Comparison of ENCODE assay signal across 24 mouse cellular contexts in genomic region chr1:23884914-23885313, GRCm38 (mm10). TPM values are rescaled to one million over a fixed set of nuclear protein-coding genes. Genes with fewer than 3 reads are reported as not detected.
A peak's percentile ranks its signal among the peaks of the same experiment; 100 is the strongest.
DNase-seq lines count a peak whose midpoint lies in the region; ATAC-seq lines count a peak whose summit lies in the region.
"Had no signal": no experiment of that assay in that cellular context is flagged by ENCODE, and none has a peak within 500 bp of the region (broad histone marks: within the 10 kb centered on the region; RNA-seq: fewer than 3 reads in every experiment).

No protein-coding gene starts in this region.

- H3K36me3 ChIP-seq in midbrain, embryonic 12.5 days: no peaks in the 10 kb centered on the region
- no peaks in the 10 kb centered on the region for H3K36me3 ChIP-seq in midbrain, embryonic 13.5 days
- H3K36me3 ChIP-seq: heart, embryonic 13.5 days; hindbrain, embryonic 13.5 days; intestine, embryonic 15.5 days; neural tube, embryonic 12.5 days; stomach, embryonic 15.5 days had no signal

- peak; percentile 38; the same call in 1 of the 2 replicates for ATAC-seq in midbrain, embryonic 12.5 days (ENCODE audit: low FRiP score, low read depth)
- ATAC-seq in midbrain, embryonic 13.5 days: no peak
- ATAC-seq in erythroblast, adult 5-6 weeks (replicated peaks; ENCODE audit: low FRiP score, poor library complexity, severe bottlenecking): 0 out of 2 replicates have a peak, but pooled peaks have one; percentile 52
- peak; percentile 23; the same call in 1 of the 2 replicates for ATAC-seq in megakaryocyte progenitor cell, adult 5-6 weeks (replicated peaks; ENCODE audit: poor library complexity)
- ATAC-seq: intestine, embryonic 15.5 days; liver, postnatal 0 days; lung, postnatal 0 days had no signal

- H3K4me2 ChIP-seq in midbrain, embryonic 12.5 days (replicated peaks): no peak overlapping the region
- no peak overlapping the region for H3K4me2 ChIP-seq in midbrain, embryonic 13.5 days (replicated peaks)
- H3K4me2 ChIP-seq: heart, embryonic 13.5 days; hindbrain, embryonic 13.5 days; intestine, embryonic 15.5 days; liver, embryonic 11.5 days; neural tube, embryonic 12.5 days; stomach, embryonic 15.5 days had no signal

- H3K4me3 ChIP-seq in midbrain, embryonic 12.5 days: no peak overlapping the region
- no peak overlapping the region for H3K4me3 ChIP-seq in midbrain, embryonic 13.5 days (replicated peaks)
- H3K4me3 ChIP-seq: heart, adult 2 months; heart, embryonic 13.5 days; hindbrain, embryonic 13.5 days; intestine, embryonic 15.5 days; neural tube, embryonic 12.5 days; stomach, embryonic 15.5 days had no signal

- no peaks in the 10 kb centered on the region for H3K4me1 ChIP-seq in midbrain, embryonic 12.5 days
- 0 out of 2 replicates have a peak, but pooled peaks cover 4% of the 10 kb centered on the region for H3K4me1 ChIP-seq in midbrain, embryonic 13.5 days (replicated peaks)
- H3K4me1 ChIP-seq: heart, embryonic 13.5 days; hindbrain, embryonic 13.5 days; intestine, embryonic 15.5 days; neural tube, embryonic 12.5 days; stomach, embryonic 15.5 days had no signal

- H3K9me3 ChIP-seq in midbrain, embryonic 12.5 days: no peaks in the 10 kb centered on the region
- no peaks in the 10 kb centered on the region for H3K9me3 ChIP-seq in midbrain, embryonic 13.5 days
- H3K9me3 ChIP-seq: heart, embryonic 13.5 days; hindbrain, embryonic 13.5 days; intestine, embryonic 15.5 days; neural tube, embryonic 12.5 days; stomach, embryonic 15.5 days had no signal

- WGBS in midbrain, embryonic 12.5 days: 50% methylated on average over 7 of the region's 7 CpGs
- WGBS in midbrain, embryonic 13.5 days: 42% methylated on average over 7 of the region's 7 CpGs

- DNase-seq in lung, postnatal 25 days (ENCODE audit: low spot score): no peak
- no peak for DNase-seq in right cerebral cortex, adult 2 months (ENCODE audit: low spot score in 2 of 2)
- DNase-seq in adrenal gland, postnatal 14 days: no peak
- DNase-seq: adrenal gland, postnatal 25 days; gastrocnemius, postnatal 36 days; heart, adult 2 months; heart, postnatal 14 days; kidney, adult 8-10 months; kidney, postnatal 10 days; layer of hippocampus, postnatal 36 days; liver, postnatal 0 days; right cerebral cortex, adult 18-20 months; thymus, postnatal 36 days had no signal

- no peak overlapping the region for H3K27ac ChIP-seq in midbrain, embryonic 12.5 days (replicated peaks)
- no peak overlapping the region for H3K27ac ChIP-seq in midbrain, embryonic 13.5 days
- H3K27ac ChIP-seq: heart, adult 2 months; heart, embryonic 13.5 days; hindbrain, embryonic 13.5 days; intestine, embryonic 15.5 days; neural tube, embryonic 12.5 days; stomach, embryonic 15.5 days had no signal

- no peaks in the 10 kb centered on the region for H3K27me3 ChIP-seq in midbrain, embryonic 12.5 days
- H3K27me3 ChIP-seq in midbrain, embryonic 13.5 days: no peaks in the 10 kb centered on the region
- H3K27me3 ChIP-seq: heart, embryonic 13.5 days; hindbrain, embryonic 13.5 days; intestine, embryonic 15.5 days; neural tube, embryonic 12.5 days; stomach, embryonic 15.5 days had no signal

- no peak overlapping the region for H3K9ac ChIP-seq in midbrain, embryonic 12.5 days (replicated peaks)
- no peak overlapping the region for H3K9ac ChIP-seq in midbrain, embryonic 13.5 days (replicated peaks)
- H3K9ac ChIP-seq: heart, embryonic 13.5 days; hindbrain, embryonic 13.5 days; intestine, embryonic 15.5 days; liver, postnatal 0 days; neural tube, embryonic 12.5 days; stomach, embryonic 15.5 days had no signal

RNA-seq across cellular contexts. Expression of gene Smap1, which starts 37.2 kb away (rescaled TPM):
- polyA plus RNA-seq in midbrain, embryonic 12.5 days (2016; fragmentation: Nextera tagmentation; extraction: Ambion mirVana): 63.7 and 72.6 TPM in 2 replicates
- polyA plus RNA-seq in midbrain, embryonic 13.5 days (2015; fragmentation: Nextera tagmentation; extraction: Ambion mirVana): 56.5 and 74.2 TPM in 2 replicates
- total RNA-seq in erythroblast, adult 5-6 weeks (2015; ENCODE audit: low replicate concordance): 261 and 395 TPM in 2 replicates
- 226 and 278 TPM in 2 replicates for total RNA-seq in erythroblast, adult 5-6 weeks (2017; ENCODE audit: low replicate concordance)
- 63.0 and 69.0 TPM in 2 replicates for total RNA-seq in megakaryocyte progenitor cell, adult 5-6 weeks (2015)
- 36.3 and 36.9 TPM in 2 replicates for total RNA-seq in megakaryocyte progenitor cell, adult 5-6 weeks (2017)
- 79.4 and 89.0 TPM in 2 replicates for total RNA-seq in adrenal gland, postnatal 14 days (2021)
